Mouse (Mus musculus) right cerebral cortex, adult 18-20 months (tissue): ENCODE measurements at regions not wholly inside any gene's neighbourhood (a gene's known extent, or its start where the extent isn't known, plus 50 kb on each side); places are given as distances from the start of the nearest gene placed in this dataset.

Experiments used
- DNase-seq: peaks from one replicate; pipeline ENCODE4 v3.0.0; 2022; ENCODE audit warnings: mixed read lengths

- no peak for DNase-seq
Observed at GRCm38 (mm10) chr10:14602681-14603080, 57.2 kb upstream of the Adgrg6 start.

GRCm38 (mm10) chr10:14601031-14601430 lies 55.6 kb upstream of the Adgrg6 start:
- no peak for DNase-seq

GRCm38 (mm10) chr10:14600056-14600455 lies 54.6 kb upstream of the Adgrg6 start:
- peak; percentile 4 for DNase-seq
